Mouse (Mus musculus): ENCODE measurements at regions not wholly inside any gene's neighbourhood (a gene's known extent, or its start where the extent isn't known, plus 50 kb on each side); places are given as distances from the start of the nearest gene placed in this dataset.

GRCm38 (mm10) chr3:8123141-8123540 lies 1486.7 kb downstream of the Zfp704 start:
- Histone ChIP-seq H3K4me1 (ENCODE audit: control insufficient read depth in 1 of 2, insufficient read depth in 2 of 2) (no peaks in the 10 kb centered on the region), H3K79me2 (replicated peaks; ENCODE audit: control insufficient read depth, extremely low read depth, insufficient read depth, poor library complexity, severe bottlenecking) (no peaks in the 10 kb centered on the region), H3K36me3 (replicated peaks in 1 of 2; ENCODE audit: control insufficient read depth in 1 of 2, insufficient read depth in 1 of 2, low read length in 1 of 2) (no peaks in the 10 kb centered on the region), H3K9ac (ENCODE audit: insufficient read depth, low read depth) (no peak overlapping the region), H3K4me3 (replicated peaks in 1 of 3; ENCODE audit: low read depth in 2 of 3, low read length in 2 of 3, poor library complexity in 1 of 3) (no peak overlapping the region), H3K27ac (ENCODE audit: insufficient read depth, low read depth) (no peak overlapping the region), H3K4me2 (ENCODE audit: insufficient read depth, low read depth, poor library complexity, severe bottlenecking) (no peak overlapping the region), H3K27me3 (replicated peaks) (no peaks in the 10 kb centered on the region), H3K9me3 (replicated peaks; ENCODE audit: low read length) (peaks cover 16% of the 10 kb centered on the region)
- TF ChIP-seq MAX (IDR thresholded peaks at IDR 0.05; ENCODE audit: low read length) (no peak), CHD1 (IDR thresholded peaks at IDR 0.05; ENCODE audit: low read depth, low read length) (no peak), MXI1 (IDR thresholded peaks at IDR 0.05; ENCODE audit: low read depth, low read length) (no peak), RAD21 (IDR thresholded peaks at IDR 0.05; ENCODE audit: low read depth, low read length) (no peak), GABPA (IDR thresholded peaks at IDR 0.05; ENCODE audit: insufficient replicate concordance, low read depth, low read length) (no peak), UBTF (IDR thresholded peaks at IDR 0.05; ENCODE audit: low read depth, low read length) (no peak), KAT2A (IDR thresholded peaks at IDR 0.05; ENCODE audit: insufficient replicate concordance, low read length) (no peak), POLR2A (IDR thresholded peaks at IDR 0.05; ENCODE audit: low read depth, low read length) (no peak), HCFC1 (IDR thresholded peaks at IDR 0.05; ENCODE audit: low read depth, low read length) (no peak), POLR2AphosphoS2 (IDR thresholded peaks at IDR 0.05; ENCODE audit: low read depth, low read length) (no peak), ZNF384 (IDR thresholded peaks at IDR 0.05; ENCODE audit: low read depth, low read length) (no peak), MYC (IDR thresholded peaks at IDR 0.05; ENCODE audit: low read depth, low read length) (no peak), EP300 (IDR thresholded peaks at IDR 0.05; ENCODE audit: low read length) (no peak), BHLHE40 (IDR thresholded peaks at IDR 0.05; ENCODE audit: low read depth, low read length) (no peak), TCF12 (IDR thresholded peaks at IDR 0.05; ENCODE audit: low read depth, low read length) (no peak), ETS1 (conservative IDR thresholded peaks at IDR 0.05; ENCODE audit: low read depth, low read length) (no peak), CTCF (conservative IDR thresholded peaks at IDR 0.05 in 1 of 2, IDR thresholded peaks at IDR 0.05 in 1 of 2; ENCODE audit: low read depth in 2 of 2, low read length in 2 of 2) (no peak), MAZ (IDR thresholded peaks at IDR 0.05; ENCODE audit: low read depth, low read length) (no peak), IRF4 (IDR thresholded peaks at IDR 0.05; ENCODE audit: low read depth, low read length) (no peak)
- dilution Hi-C loops (cut with MboI; ENCODE audit: extremely low pct_ligation_motif_present, extremely low pct_unique_long_range_greater_than_20kb, low sequenced_read_pairs) (no loop called here), in situ Hi-C loops (cut with MboI; ENCODE audit: low pct_ligation_motif_present, low pct_unique_long_range_greater_than_20kb, low sequenced_read_pairs) (no loop called here)
- DNase-seq (ENCODE audit: extremely low read depth) = no peak

- TF ChIP-seq POLR2AphosphoS2 (IDR thresholded peaks at IDR 0.05; ENCODE audit: low read depth, low read length) = no peak
- TF ChIP-seq MYC (IDR thresholded peaks at IDR 0.05; ENCODE audit: low read depth, low read length) = no peak
- TF ChIP-seq ELF1 (IDR thresholded peaks at IDR 0.05; ENCODE audit: low read depth, low read length) = no peak
- no peak for TF ChIP-seq MAX (IDR thresholded peaks at IDR 0.05; ENCODE audit: low read length)
- no peak for TF ChIP-seq SMC3 (IDR thresholded peaks at IDR 0.05; ENCODE audit: low read depth, low read length)
- TF ChIP-seq KAT2A (IDR thresholded peaks at IDR 0.05; ENCODE audit: insufficient replicate concordance, low read length) = no peak
- no peak for TF ChIP-seq BHLHE40 (IDR thresholded peaks at IDR 0.05; ENCODE audit: low read depth, low read length)
- TF ChIP-seq ETS1 (conservative IDR thresholded peaks at IDR 0.05; ENCODE audit: low read depth, low read length) = no peak
- TF ChIP-seq JUND (conservative IDR thresholded peaks at IDR 0.05; ENCODE audit: low read depth, low read length) = no peak
- no peak for TF ChIP-seq GABPA (IDR thresholded peaks at IDR 0.05; ENCODE audit: insufficient replicate concordance, low read depth, low read length)
- TF ChIP-seq SIN3A (IDR thresholded peaks at IDR 0.05; ENCODE audit: low read length) = no peak
- TF ChIP-seq NRF1 (IDR thresholded peaks at IDR 0.05; ENCODE audit: low read depth, low read length) = no peak
- Histone ChIP-seq H3K4me3 (replicated peaks in 1 of 3; ENCODE audit: low read depth in 2 of 3, low read length in 2 of 3, poor library complexity in 1 of 3) (no peak overlapping the region), H3K27me3 (replicated peaks) (no peaks in the 10 kb centered on the region), H3K79me2 (replicated peaks; ENCODE audit: control insufficient read depth, extremely low read depth, insufficient read depth, poor library complexity, severe bottlenecking) (no peaks in the 10 kb centered on the region), H3K4me2 (ENCODE audit: insufficient read depth, low read depth, poor library complexity, severe bottlenecking) (no peak overlapping the region), H3K36me3 (replicated peaks in 1 of 2; ENCODE audit: control insufficient read depth in 1 of 2, insufficient read depth in 1 of 2, low read length in 1 of 2) (no peaks in the 10 kb centered on the region), H3K9me3 (replicated peaks; ENCODE audit: low read length) (peaks cover 35% of the 10 kb centered on the region), H3K4me1 (ENCODE audit: control insufficient read depth in 1 of 2, insufficient read depth in 2 of 2) (no peaks in the 10 kb centered on the region), H3K27ac (ENCODE audit: insufficient read depth, low read depth) (no peak overlapping the region), H3K9ac (ENCODE audit: insufficient read depth, low read depth) (no peak overlapping the region)
- DNase-seq (ENCODE audit: extremely low read depth) = no peak
- dilution Hi-C loops (cut with MboI; ENCODE audit: extremely low pct_ligation_motif_present, extremely low pct_unique_long_range_greater_than_20kb, low sequenced_read_pairs) = no loop called here
- in situ Hi-C loops (cut with MboI; ENCODE audit: low pct_ligation_motif_present, low pct_unique_long_range_greater_than_20kb, low sequenced_read_pairs) = no loop called here
Measured at GRCm38 (mm10) chr3:8098291-8098690, 1478.0 kb upstream of the 1700008P02Rik start.

Measured in CH12.LX (cell line).